Mouse (Mus musculus) erythroblast, embryonic 14.5 days (primary cell): Measurements from ENCODE around the gene Ydjc.

Source experiments
- GATA1 ChIP-seq: IDR thresholded peaks from 2 replicates; pipeline ENCODE4 v1.6.1; 2012; ENCODE audit warnings: low read length, inconsistent platforms, mixed read lengths
- TAL1 ChIP-seq: IDR thresholded peaks from 3 replicates; pipeline ENCODE4 v1.6.1; 2012; ENCODE audit warnings: low read length, inconsistent platforms, mixed read lengths

DNA sequence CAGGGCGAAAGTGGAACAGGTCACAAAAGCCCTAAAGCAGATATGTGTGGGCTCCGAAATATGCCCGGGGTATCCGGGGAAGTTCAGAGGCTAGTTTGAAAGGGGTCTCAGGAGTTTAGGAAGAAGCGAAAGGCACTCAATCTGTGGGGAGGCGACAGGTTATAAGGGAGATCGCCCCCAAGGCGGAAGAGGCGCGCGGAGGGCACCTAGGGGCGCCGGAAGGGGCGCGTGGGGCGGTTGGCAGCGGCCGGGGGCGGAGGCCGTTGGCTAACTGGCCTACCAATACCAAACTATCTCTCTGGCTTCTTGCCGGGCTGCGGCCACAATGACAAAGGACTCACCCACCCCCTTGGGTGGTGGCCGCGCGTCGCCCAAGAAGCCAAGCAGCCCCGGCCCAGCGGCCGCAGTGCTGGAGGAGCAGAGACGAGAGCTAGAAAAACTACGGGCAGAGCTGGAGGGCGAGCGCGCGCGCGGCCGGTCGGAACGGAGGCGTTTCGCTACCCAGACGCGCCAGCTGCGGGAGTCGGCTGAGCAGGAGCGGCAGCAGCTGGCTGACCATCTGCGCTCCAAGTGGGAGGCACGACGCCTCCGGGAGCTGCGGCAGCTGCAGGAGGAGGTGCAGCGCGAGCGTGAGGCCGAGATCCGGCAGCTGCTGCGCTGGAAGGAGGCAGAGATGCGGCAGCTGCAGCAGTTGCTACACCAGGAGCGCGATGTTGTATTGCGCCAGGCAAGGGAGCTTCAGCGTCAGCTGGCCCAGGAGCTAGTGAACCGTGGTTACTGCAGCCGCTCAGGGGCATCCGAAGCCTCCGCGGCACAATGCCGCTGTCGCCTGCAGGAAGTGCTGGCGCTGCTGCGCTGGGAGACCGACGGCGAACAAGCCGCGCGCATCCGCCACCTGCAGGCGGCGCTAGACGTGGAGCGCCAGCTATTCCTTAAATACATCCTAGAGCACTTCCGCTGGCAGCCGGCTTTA is 64.3 kb downstream of the Ydjc start, which contains the start of gene Rimbp3:
- TF ChIP-seq GATA1, result no peak
- no peak for TF ChIP-seq TAL1
